Mouse (Mus musculus) testis, adult 2 months (tissue): ENCODE measurements at regions not wholly inside any gene's neighbourhood (a gene's known extent, or its start where the extent isn't known, plus 50 kb on each side); places are given as distances from the start of the nearest gene placed in this dataset.

Experiments
- CTCF ChIP-seq: fragments of 200-500 bp; IDR thresholded peaks from 2 replicates; pipeline ENCODE4 v1.5.1; 2012; ENCODE audit warnings: low read depth, mild to moderate bottlenecking, inconsistent platforms, low read length, moderate library complexity; ENCODE audit not compliant: control insufficient read depth, insufficient read depth, insufficient replicate concordance
- POLR2A ChIP-seq: fragments of 200-500 bp; IDR thresholded peaks from 2 replicates; pipeline ENCODE4 v1.6.1; 2012; ENCODE audit warnings: low read depth, mild to moderate bottlenecking, inconsistent platforms, low read length, moderate library complexity; ENCODE audit not compliant: control insufficient read depth

GRCm38 (mm10) chr7:29575606-29576005, 57.2 kb upstream of the Sipa1l3 start:
- TF ChIP-seq POLR2A (no peak), CTCF (no peak)
